Mouse (Mus musculus) C2C12 (cell line): ENCODE data around the gene Gm38431.

Source experiments
- CTCF ChIP-seq: IDR thresholded peaks from one replicate; pipeline ENCODE4 v1.5.1; 2011; ENCODE audit not compliant: control insufficient read depth, insufficient read depth, insufficient read length
- MAX ChIP-seq: IDR thresholded peaks from one replicate; pipeline ENCODE4 v1.6.1; 2011; ENCODE audit warnings: mild to moderate bottlenecking, control low read depth

- TF ChIP-seq MAX (no peak), CTCF (no peak)
These were observed 23.3 kb upstream of the Gm38431 start for GRCm38 (mm10) chr9:21115105-21115504.
